Mouse (Mus musculus): ENCODE results near the gene Stat1.

Stat1 gene

GRCm38 (mm10) chr1:52133254-52133653 is 14.0 kb downstream of the Stat1 start:
- no peak for DNase-seq (ENCODE audit: low read depth)

GRCm38 (mm10) chr1:52137292-52137691 is 18.1 kb downstream of the Stat1 start:
- DNase-seq (ENCODE audit: low read depth): no peak

DNA sequence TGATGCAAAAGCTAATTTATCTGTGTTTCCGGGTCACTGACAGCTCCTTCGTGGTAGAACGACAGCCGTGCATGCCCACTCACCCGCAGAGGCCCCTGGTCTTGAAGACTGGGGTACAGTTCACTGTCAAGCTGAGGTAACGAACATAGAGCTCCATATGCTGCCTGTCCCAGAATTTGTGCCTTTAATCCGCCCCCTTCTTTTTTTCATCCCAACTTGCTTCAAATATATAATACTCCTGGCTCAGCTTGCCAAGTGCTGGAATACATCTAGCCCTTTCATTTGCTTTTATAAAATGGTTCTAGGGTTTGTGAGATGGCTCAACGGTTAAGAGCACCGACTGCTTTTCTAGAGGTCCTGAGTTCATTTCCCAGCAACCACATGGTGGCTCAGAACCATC is 21.3 kb downstream of the Stat1 start:
- DNase-seq (ENCODE audit: low read depth): no peak

DNA sequence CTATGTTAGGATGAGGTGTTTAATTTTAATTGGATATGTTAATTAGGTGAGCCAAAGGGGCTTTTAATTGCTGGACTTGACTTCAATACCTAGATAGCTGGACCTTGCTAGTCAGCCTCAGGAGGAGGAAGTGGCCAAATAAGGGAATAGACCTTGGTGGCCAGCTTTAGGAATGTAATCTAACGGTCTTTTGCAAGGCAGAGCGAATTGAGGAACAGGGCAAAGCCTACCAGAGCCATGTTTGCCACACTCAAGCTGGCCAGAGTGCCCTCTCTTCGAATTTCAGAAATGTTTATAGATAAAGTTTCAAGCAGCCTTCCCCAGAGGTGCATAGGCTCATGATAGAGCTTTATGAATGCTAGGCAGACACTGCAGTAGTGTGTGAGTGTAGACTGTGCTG is 22.2 kb downstream of the Stat1 start:
- DNase-seq (ENCODE audit: low read depth): no peak

DNA sequence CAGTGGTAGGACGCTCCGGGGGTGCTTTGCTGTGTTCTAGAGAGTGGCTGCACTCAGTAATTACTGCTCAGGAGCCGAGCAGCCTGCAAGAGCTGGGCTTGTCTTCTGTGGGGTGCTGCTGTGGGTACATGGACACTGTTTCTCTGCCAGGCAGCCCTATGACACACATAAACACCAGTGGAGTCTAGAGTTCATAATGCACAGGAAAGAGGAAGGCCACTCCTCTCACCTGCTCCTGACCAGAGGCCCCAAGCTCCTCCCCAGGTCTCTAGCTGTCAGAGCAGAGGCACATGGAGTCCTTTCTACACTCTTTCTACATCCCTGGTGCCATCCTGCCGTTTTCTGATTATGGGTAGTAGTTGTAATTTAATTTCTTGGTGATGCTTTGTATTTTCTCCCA is 22.9 kb downstream of the Stat1 start:
- no peak for DNase-seq (ENCODE audit: low read depth)

- no peak for DNase-seq (ENCODE audit: low read depth)
These were observed 24.0 kb downstream of the Stat1 start for GRCm38 (mm10) chr1:52143191-52143590.

GRCm38 (mm10) chr1:52143596-52144156 is 24.4 kb downstream of the Stat1 start:
- no peak for DNase-seq (ENCODE audit: low read depth)

GRCm38 (mm10) chr1:52144907-52145306 is 25.7 kb downstream of the Stat1 start:
- no peak for DNase-seq (ENCODE audit: low read depth)

- DNase-seq (ENCODE audit: low read depth): peak; percentile 80
These were observed 27.2 kb downstream of the Stat1 start for GRCm38 (mm10) chr1:52146214-52146970.

- DNase-seq (ENCODE audit: low read depth): no peak
These were observed 28.2 kb downstream of the Stat1 start for GRCm38 (mm10) chr1:52147431-52147830.

DNA sequence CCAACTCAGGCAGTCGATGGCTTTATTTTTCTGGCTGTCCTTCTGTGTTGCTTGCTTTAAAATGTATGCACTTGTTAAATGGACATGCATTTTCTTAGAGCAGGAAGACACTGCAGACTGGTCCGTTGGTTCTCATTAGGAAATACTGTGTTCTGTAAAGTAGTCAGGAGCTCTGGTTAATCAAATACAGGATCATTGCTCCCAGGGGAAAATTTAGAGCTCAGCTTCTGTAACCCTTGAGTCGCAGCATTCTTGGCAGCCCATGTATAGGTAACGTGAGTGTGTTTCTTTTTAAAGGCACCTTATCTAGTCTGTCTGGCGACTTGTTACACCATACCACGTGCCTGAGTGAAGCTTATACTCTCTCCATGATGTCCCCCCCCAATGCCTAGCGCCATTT is 28.9 kb downstream of the Stat1 start:
- DNase-seq (ENCODE audit: low read depth): no peak

GRCm38 (mm10) chr1:52148696-52149095 is 29.5 kb downstream of the Stat1 start:
- no peak for DNase-seq (ENCODE audit: low read depth)

DNA sequence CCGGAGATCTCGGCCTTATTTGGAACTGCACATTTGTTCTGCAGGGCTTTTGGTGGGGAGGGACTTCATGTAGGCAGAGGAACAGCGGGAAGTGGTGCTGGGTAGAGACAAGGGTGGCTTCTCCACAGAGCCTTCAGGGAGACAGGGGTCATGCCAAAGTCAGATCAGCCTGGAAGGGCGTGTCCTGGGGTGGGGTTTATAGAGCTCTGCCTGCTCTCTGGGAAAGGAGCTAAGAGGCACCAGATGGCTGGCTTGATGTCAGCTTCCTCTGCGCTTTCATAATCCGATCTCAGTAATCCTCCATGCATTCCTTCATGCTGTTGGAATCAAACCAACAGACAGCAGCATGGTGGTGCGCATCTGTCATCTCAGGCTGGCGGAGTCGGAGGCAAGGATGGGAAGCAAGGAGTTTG is 30.7 kb downstream of the Stat1 start:
- peak; percentile 50 for DNase-seq (ENCODE audit: low read depth)

DNA sequence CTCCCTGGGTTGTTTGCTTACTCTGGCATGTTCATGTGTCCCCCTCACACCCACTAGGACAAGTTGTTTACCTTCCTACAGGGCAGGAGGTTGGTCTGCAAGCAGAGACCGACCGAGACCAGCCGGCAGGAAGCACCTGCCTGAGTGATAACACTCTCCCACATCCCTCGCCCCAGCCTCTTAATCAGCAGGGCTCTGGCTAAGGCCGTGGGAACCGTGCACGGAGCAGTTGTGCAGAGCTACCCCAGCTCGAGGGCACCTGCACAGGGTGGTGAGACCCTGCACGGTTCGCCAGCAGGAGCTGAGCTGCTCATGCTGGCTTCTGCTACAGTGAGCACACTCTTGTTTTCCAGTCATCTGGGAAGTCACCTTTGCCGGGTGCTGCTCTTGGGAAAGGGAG is 31.4 kb downstream of the Stat1 start:
- no peak for DNase-seq (ENCODE audit: low read depth)

- DNase-seq (ENCODE audit: low read depth): no peak
These were observed 31.9 kb downstream of the Stat1 start for GRCm38 (mm10) chr1:52151166-52151565.

- no peak for DNase-seq (ENCODE audit: low read depth)
These were observed 33.1 kb downstream of the Stat1 start for GRCm38 (mm10) chr1:52152369-52152768.

- DNase-seq (ENCODE audit: low read depth): no peak
These were observed 33.7 kb downstream of the Stat1 start for GRCm38 (mm10) chr1:52152936-52153335.

- DNase-seq (ENCODE audit: low read depth): no peak
These were observed 35.6 kb downstream of the Stat1 start for GRCm38 (mm10) chr1:52154890-52155289.

- no peak for DNase-seq (ENCODE audit: low read depth)
These were observed 37.1 kb downstream of the Stat1 start for GRCm38 (mm10) chr1:52156351-52156750.

- DNase-seq (ENCODE audit: low read depth): no peak
These were observed 38.8 kb downstream of the Stat1 start for GRCm38 (mm10) chr1:52158040-52158439.

GRCm38 (mm10) chr1:52158490-52159381 is 39.5 kb downstream of the Stat1 start:
- DNase-seq (ENCODE audit: low read depth): peak; percentile 67

- DNase-seq (ENCODE audit: low read depth): no peak
These were observed 41.9 kb downstream of the Stat1 start for GRCm38 (mm10) chr1:52161151-52161550.
